Mouse (Mus musculus) midbrain, embryonic 15.5 days (tissue): ENCODE measurements around the gene Sarm1. TPM values are rescaled to one million over a fixed set of nuclear protein-coding genes. Genes with fewer than 3 reads are reported as not detected.

Experiments used
- ATAC-seq: fragments of 200-750 bp; cut with Nextera tagmentation; replicated peaks from 2 replicates; pipeline ENCODE4 v1.8.0; 2017; ENCODE audit warnings: moderate TSS enrichment
- H3K27ac ChIP-seq: fragments of 300-500 bp; sonication (generic); 2 replicates; pipeline ENCODE4 v1.5.1; 2015; ENCODE audit warnings: mild to moderate bottlenecking, inconsistent platforms
- H3K27me3 ChIP-seq: fragments of 300-500 bp; sonication (generic); replicated peaks from 2 replicates; pipeline ENCODE4 v1.6.1; 2015; ENCODE audit warnings: inconsistent platforms
- H3K36me3 ChIP-seq: fragments of 300-500 bp; sonication (generic); replicated peaks from 2 replicates; pipeline ENCODE4 v1.6.1; 2015; ENCODE audit warnings: inconsistent platforms
- H3K4me1 ChIP-seq: fragments of 300-500 bp; sonication (generic); 2 replicates; pipeline ENCODE4 v1.6.1; 2015; ENCODE audit warnings: inconsistent platforms
- H3K4me2 ChIP-seq: fragments of 300-500 bp; sonication (generic); 2 replicates; pipeline ENCODE4 v1.6.1; 2015; ENCODE audit warnings: inconsistent platforms, mild to moderate bottlenecking, moderate library complexity
- H3K4me3 ChIP-seq: fragments of 300-500 bp; sonication (generic); 2 replicates; pipeline ENCODE4 v1.5.1; 2015; ENCODE audit warnings: mild to moderate bottlenecking, inconsistent platforms
- H3K9ac ChIP-seq: fragments of 300-500 bp; sonication (generic); 2 replicates; pipeline ENCODE4 v1.6.1; 2015; ENCODE audit warnings: mild to moderate bottlenecking, inconsistent platforms
- H3K9me3 ChIP-seq: fragments of 300-500 bp; sonication (generic); 2 replicates; pipeline ENCODE4 v1.6.1; 2016; ENCODE audit warnings: inconsistent platforms
- WGBS: fragments of 180-500 bp; shearing (Covaris S2); methylation state at CpG from one replicate; pipeline ENCODE4 v1.1.7; 2015; ENCODE audit warnings: mixed read lengths; 5-methylcytosine and 5-hydroxymethylcytosine counted together
- polyA plus RNA-seq: library from polyadenylated mRNA; unstranded; fragments of >200 nt; fragmentation: Nextera tagmentation; extraction: Ambion mirVana; gene quantifications from 2 replicates; pipeline ENCODE4 v1.2.1, GENCODE M21; 2015

The Sarm1 gene
- polyA plus RNA-seq, 1 experiment from 2014 or later: 52.4 TPM

DNA sequence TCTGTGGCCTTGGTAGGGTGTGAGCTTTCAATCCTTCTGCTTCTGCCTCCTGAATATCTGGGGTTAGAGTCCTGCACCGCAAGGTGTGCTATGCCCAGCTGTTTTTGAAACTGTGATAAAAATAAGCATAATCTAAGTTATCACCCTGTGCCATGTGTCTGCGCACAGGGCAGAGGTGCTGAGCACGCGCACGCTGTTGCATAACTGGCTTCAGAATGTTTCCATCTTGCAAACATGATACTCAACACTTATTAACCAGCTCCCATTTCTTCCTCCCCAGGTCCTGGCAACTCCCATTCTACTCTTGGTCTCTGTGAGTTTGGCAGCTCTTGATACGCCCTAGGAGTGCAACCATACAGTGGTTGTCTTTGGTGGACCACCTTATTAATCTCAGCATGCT, 69.9 kb downstream of the Sarm1 start:
- H3K9ac ChIP-seq: no peak overlapping the region
- no peak overlapping the region for H3K4me3 ChIP-seq
- ATAC-seq: no peak
- no peaks in the 10 kb centered on the region for H3K36me3 ChIP-seq
- no peaks in the 10 kb centered on the region for H3K27me3 ChIP-seq
- H3K9me3 ChIP-seq: no peaks in the 10 kb centered on the region
- WGBS: 99% methylated on average over 6 of the region's 6 CpGs
- H3K4me2 ChIP-seq: no peak overlapping the region
- H3K4me1 ChIP-seq: no peaks in the 10 kb centered on the region
- no peak overlapping the region for H3K27ac ChIP-seq

- Histone ChIP-seq H3K27ac (no peak overlapping the region), H3K4me2 (no peak overlapping the region), H3K27me3 (no peaks in the 10 kb centered on the region), H3K9me3 (no peaks in the 10 kb centered on the region), H3K9ac (no peak overlapping the region), H3K36me3 (no peaks in the 10 kb centered on the region), H3K4me1 (no peaks in the 10 kb centered on the region), H3K4me3 (no peak overlapping the region)
- ATAC-seq: no peak
- WGBS: 87% methylated on average over 1 of the region's 1 CpGs
These were observed 72.0 kb downstream of the Sarm1 start for GRCm38 (mm10) chr11:78425572-78425971.

DNA sequence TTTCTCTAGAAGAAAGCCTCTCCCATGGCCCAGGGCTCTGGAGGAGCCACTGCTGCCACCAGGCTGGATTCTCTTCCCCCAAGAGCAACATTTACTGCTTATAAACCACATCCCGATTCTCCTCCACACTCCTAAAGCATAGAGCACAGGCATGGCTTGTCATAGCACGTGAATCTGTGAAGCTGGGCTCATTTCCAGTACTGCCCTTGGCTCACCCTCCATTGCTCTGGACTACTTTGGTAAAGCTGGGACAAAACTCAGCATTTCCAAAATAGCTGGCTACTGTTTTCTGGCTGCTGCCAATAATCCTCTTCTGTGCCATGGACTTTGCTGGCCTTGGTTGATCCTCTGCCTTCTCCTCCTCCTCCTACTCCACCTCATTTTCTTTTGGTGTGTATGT, 73.2 kb downstream of the Sarm1 start:
- H3K27ac ChIP-seq: no peak overlapping the region
- no peaks in the 10 kb centered on the region for H3K27me3 ChIP-seq
- no peaks in the 10 kb centered on the region for H3K36me3 ChIP-seq
- no peak for ATAC-seq
- WGBS: 77% methylated on average over 2 of the region's 2 CpGs
- H3K4me3 ChIP-seq: no peak overlapping the region
- H3K9me3 ChIP-seq: no peaks in the 10 kb centered on the region
- H3K9ac ChIP-seq: no peak overlapping the region
- H3K4me2 ChIP-seq: no peak overlapping the region
- no peaks in the 10 kb centered on the region for H3K4me1 ChIP-seq

Other genes starting within 250 kb of the Sarm1 start
- gene 2610507B11Rik, start 236.0 kb downstream of the Sarm1 start, polyA plus RNA-seq: 55.0 and 62.3 TPM in 2 replicates
- 0.11 and 0.28 TPM in 2 replicates for gene BC030499, start 206.9 kb downstream of the Sarm1 start, polyA plus RNA-seq
- gene Spag5, start 196.2 kb downstream of the Sarm1 start, polyA plus RNA-seq: 6.9 and 9.6 TPM in 2 replicates
- gene Aldoc, start 174.8 kb downstream of the Sarm1 start, polyA plus RNA-seq: 84.9 and 129 TPM in 2 replicates
- gene Pigs, start 169.3 kb downstream of the Sarm1 start, polyA plus RNA-seq: 71.5 and 76.6 TPM in 2 replicates
- gene Unc119, start 154.3 kb downstream of the Sarm1 start, polyA plus RNA-seq: 80.8 and 89.7 TPM in 2 replicates
- gene Foxn1, start 111.2 kb downstream of the Sarm1 start, polyA plus RNA-seq: not detected in 2 replicates
- not detected in 2 replicates for gene Slc13a2, start 75.5 kb downstream of the Sarm1 start, polyA plus RNA-seq
- gene Slc46a1, start 32.1 kb downstream of the Sarm1 start, polyA plus RNA-seq: 23.6 and 23.7 TPM in 2 replicates
- gene Vtn, start 1.3 kb upstream of the Sarm1 start, polyA plus RNA-seq: 137 and 184 TPM in 2 replicates
- 0.13 and 0.17 TPM in 2 replicates for gene Sebox, start 5.7 kb upstream of the Sarm1 start, polyA plus RNA-seq
- gene Tmem199, start 14.4 kb upstream of the Sarm1 start, polyA plus RNA-seq: 90.5 and 91.0 TPM in 2 replicates
- 182 and 192 TPM in 2 replicates for gene Poldip2, start 14.4 kb upstream of the Sarm1 start, polyA plus RNA-seq
- 64.2 and 70.0 TPM in 2 replicates for gene Tnfaip1, start 38.6 kb upstream of the Sarm1 start, polyA plus RNA-seq
- 117 and 128 TPM in 2 replicates for gene Ift20, start 38.6 kb upstream of the Sarm1 start, polyA plus RNA-seq
- gene Tmem97, start 53.0 kb upstream of the Sarm1 start, polyA plus RNA-seq: 35.0 and 35.4 TPM in 2 replicates
- gene Nlk, start 199.6 kb upstream of the Sarm1 start, polyA plus RNA-seq: 25.3 and 26.7 TPM in 2 replicates